ENCODE assay signal across 8 mouse cellular contexts in genomic region chr9:40376139-40376541, GRCm38 (mm10).
DNase-seq lines count a peak whose midpoint lies in the region; ATAC-seq and TF ChIP-seq lines count a peak whose summit lies in the region.

No protein-coding gene starts in this region.

- WGBS in forebrain, embryonic 14.5 days, result 2% methylated on average over 11 of the region's 11 CpGs
- 9% methylated on average over 11 of the region's 11 CpGs for WGBS in kidney, embryonic 15.5 days
- 10% methylated on average over 11 of the region's 11 CpGs for WGBS in limb, embryonic 12.5 days
- under 1% methylated on average over 11 of the region's 11 CpGs for WGBS in midbrain, postnatal 0 days

- H3K9ac ChIP-seq in forebrain, embryonic 14.5 days (ENCODE audit: low read length), result peak overlapping the region; percentile 65
- no peak overlapping the region; the same call in 1 of the 2 replicates for H3K9ac ChIP-seq in kidney, embryonic 15.5 days
- peak overlapping the region; percentile 13; the same call in 1 of the 2 replicates for H3K9ac ChIP-seq in limb, embryonic 12.5 days (replicated peaks)
- H3K9ac ChIP-seq in midbrain, postnatal 0 days (replicated peaks; ENCODE audit: low read length, poor library complexity, severe bottlenecking), result peak overlapping the region; percentile 66

- H3K36me3 ChIP-seq in forebrain, embryonic 14.5 days (ENCODE audit: control insufficient read depth, insufficient read depth, low read length), result no peaks in the 10 kb centered on the region
- no peaks in the 10 kb centered on the region for H3K36me3 ChIP-seq in kidney, embryonic 15.5 days
- no peaks in the 10 kb centered on the region for H3K36me3 ChIP-seq in limb, embryonic 12.5 days
- H3K36me3 ChIP-seq in midbrain, postnatal 0 days (ENCODE audit: insufficient read depth, low read length), result no peaks in the 10 kb centered on the region

- H3K9me3 ChIP-seq in forebrain, embryonic 14.5 days (replicated peaks; ENCODE audit: control insufficient read depth, low read length), result no peaks in the 10 kb centered on the region
- no peaks in the 10 kb centered on the region for H3K9me3 ChIP-seq in kidney, embryonic 15.5 days (replicated peaks)
- H3K9me3 ChIP-seq in limb, embryonic 12.5 days, result no peaks in the 10 kb centered on the region
- no peaks in the 10 kb centered on the region for H3K9me3 ChIP-seq in midbrain, postnatal 0 days (ENCODE audit: low read length)

- H3K27ac ChIP-seq in forebrain, embryonic 14.5 days (ENCODE audit: low read depth, low read length), result no peak overlapping the region; the same call in 1 of the 2 replicates
- H3K27ac ChIP-seq in kidney, embryonic 15.5 days, result peak overlapping the region; percentile 68
- no peak overlapping the region for H3K27ac ChIP-seq in limb, embryonic 12.5 days
- H3K27ac ChIP-seq in midbrain, postnatal 0 days (ENCODE audit: low read depth, low read length), result 0 out of 2 replicates have a peak overlapping the region, but pooled peaks have one; percentile 3

- H3K4me2 ChIP-seq in forebrain, embryonic 14.5 days (ENCODE audit: low read length), result peak overlapping the region; percentile 52
- H3K4me2 ChIP-seq in kidney, embryonic 15.5 days, result peak overlapping the region; percentile 47
- peak overlapping the region; percentile 49 for H3K4me2 ChIP-seq in limb, embryonic 12.5 days
- H3K4me2 ChIP-seq in midbrain, postnatal 0 days (ENCODE audit: low read depth, low read length, poor library complexity, severe bottlenecking), result peak overlapping the region; percentile 72

- H3K4me1 ChIP-seq in forebrain, embryonic 14.5 days (ENCODE audit: control insufficient read depth, insufficient read depth, low read length), result peaks cover 9% of the 10 kb centered on the region; the same call in 1 of the 2 replicates
- H3K4me1 ChIP-seq in kidney, embryonic 15.5 days, result peaks cover 33% of the 10 kb centered on the region
- peaks cover 11% of the 10 kb centered on the region for H3K4me1 ChIP-seq in limb, embryonic 12.5 days (replicated peaks)
- peaks cover 12% of the 10 kb centered on the region; the same call in 1 of the 2 replicates for H3K4me1 ChIP-seq in midbrain, postnatal 0 days (ENCODE audit: insufficient read depth, low read length)

- ATAC-seq in forebrain, embryonic 14.5 days, result peak; percentile 70
- peak; percentile 83 for ATAC-seq in kidney, embryonic 15.5 days (replicated peaks; ENCODE audit: low FRiP score)
- peak; percentile 66 for ATAC-seq in limb, embryonic 12.5 days (ENCODE audit: insufficient number of reproducible peaks, insufficient read depth, low FRiP score, low TSS enrichment, low read depth)
- ATAC-seq in midbrain, postnatal 0 days (ENCODE audit: low FRiP score), result peak; percentile 77

- H3K27me3 ChIP-seq in forebrain, embryonic 14.5 days (replicated peaks; ENCODE audit: control insufficient read depth, insufficient read depth, low read length), result no peaks in the 10 kb centered on the region
- no peaks in the 10 kb centered on the region for H3K27me3 ChIP-seq in kidney, embryonic 15.5 days
- 0 out of 2 replicates have a peak, but pooled peaks cover 4% of the 10 kb centered on the region for H3K27me3 ChIP-seq in limb, embryonic 12.5 days
- no peaks in the 10 kb centered on the region for H3K27me3 ChIP-seq in midbrain, postnatal 0 days (ENCODE audit: insufficient read depth, low read length)

- TF ChIP-seq CTCF in midbrain, postnatal 0 days (IDR thresholded peaks at IDR 0.05), result peak; percentile 62

- peak; percentile 63 for DNase-seq in urinary bladder, postnatal 14 days (ENCODE audit: low spot score)
- DNase-seq in urinary bladder, adult 2 months (ENCODE audit: low spot score), result no peak
- peak; percentile 66 for DNase-seq in forebrain, embryonic 14.5 days (ENCODE audit: low spot score)
- peak; percentile 79 for DNase-seq in midbrain, postnatal 0 days (ENCODE audit: low spot score)
- no peak for DNase-seq in testis, postnatal 10 days (ENCODE audit: low spot score)
- DNase-seq in adipocyte (ENCODE audit: low spot score), result no peak

- H3K4me3 ChIP-seq in forebrain, embryonic 14.5 days (ENCODE audit: low read depth, low read length), result peak overlapping the region; percentile 29
- H3K4me3 ChIP-seq in kidney, embryonic 15.5 days (replicated peaks), result peak overlapping the region; percentile 16
- H3K4me3 ChIP-seq in limb, embryonic 12.5 days (replicated peaks), result peak overlapping the region; percentile 2
- peak overlapping the region; percentile 42 for H3K4me3 ChIP-seq in midbrain, postnatal 0 days (ENCODE audit: low read depth, low read length)

Comparison
In these comparisons a context has a peak if more than half of its experiments do, and no peak if none do; other contexts are left out.
1. DNase-seq: peak in urinary bladder, postnatal 14 days (single experiment), forebrain, embryonic 14.5 days (single experiment) and midbrain, postnatal 0 days (single experiment); none in urinary bladder, adult 2 months (single experiment), testis, postnatal 10 days (single experiment) and adipocyte (single experiment).
2. H3K27ac ChIP-seq: peak in kidney, embryonic 15.5 days (single experiment) and midbrain, postnatal 0 days (single experiment); none in forebrain, embryonic 14.5 days (single experiment) and limb, embryonic 12.5 days (single experiment).
3. Peak in every context shown above with its lines, with median percentiles within 50 percentile points of each other: ATAC-seq, H3K4me2 ChIP-seq and H3K4me3 ChIP-seq.